Mouse (Mus musculus) kidney, embryonic 15.5 days (tissue): Measurements from ENCODE around the gene Lhfpl3. TPM values are rescaled to one million over a fixed set of nuclear protein-coding genes. Genes with fewer than 3 reads are reported as not detected.
"Not testable (repeated sequence)": the region's sequence is repeated elsewhere in the genome, so short reads cannot be mapped to it uniquely, and the experiment has no call there.

Experiments
- ATAC-seq: fragments of 200-750 bp; cut with Nextera tagmentation; replicated peaks from 2 replicates; pipeline ENCODE4 v1.8.0; 2017; ENCODE audit warnings: moderate TSS enrichment; ENCODE audit not compliant: low FRiP score
- H3K27ac ChIP-seq: fragments of 300-500 bp; sonication (generic); 2 replicates; pipeline ENCODE4 v1.5.1; 2015; ENCODE audit warnings: mild to moderate bottlenecking, inconsistent platforms
- H3K27me3 ChIP-seq: fragments of 300-500 bp; sonication (generic); 2 replicates; pipeline ENCODE4 v1.6.1; 2015; ENCODE audit warnings: inconsistent platforms
- H3K36me3 ChIP-seq: fragments of 300-500 bp; sonication (generic); 2 replicates; pipeline ENCODE4 v1.6.1; 2015; ENCODE audit warnings: inconsistent platforms
- H3K4me1 ChIP-seq: fragments of 300-500 bp; sonication (generic); 2 replicates; pipeline ENCODE4 v1.6.1; 2015; ENCODE audit warnings: inconsistent platforms
- H3K4me2 ChIP-seq: fragments of 300-500 bp; sonication (generic); 2 replicates; pipeline ENCODE4 v1.6.1; 2015; ENCODE audit warnings: moderate library complexity, mild to moderate bottlenecking, inconsistent platforms
- H3K4me3 ChIP-seq: fragments of 300-500 bp; sonication (generic); replicated peaks from 2 replicates; pipeline ENCODE4 v1.5.1; 2015; ENCODE audit warnings: mild to moderate bottlenecking, inconsistent platforms
- H3K9ac ChIP-seq: fragments of 300-500 bp; sonication (generic); 2 replicates; pipeline ENCODE4 v1.6.1; 2015; ENCODE audit warnings: mild to moderate bottlenecking, inconsistent platforms
- H3K9me3 ChIP-seq: fragments of 300-500 bp; sonication (generic); replicated peaks from 2 replicates; pipeline ENCODE4 v1.6.1; 2016; ENCODE audit warnings: inconsistent platforms
- WGBS: fragments of 180-500 bp; shearing (Covaris S2); methylation state at CpG from one replicate; pipeline ENCODE4 v1.1.7; 2015; ENCODE audit warnings: mixed read lengths; 5-methylcytosine and 5-hydroxymethylcytosine counted together
- polyA plus RNA-seq: library from polyadenylated mRNA; unstranded; fragments of >200 nt; fragmentation: Nextera tagmentation; extraction: Ambion mirVana; gene quantifications from 2 replicates; pipeline ENCODE4 v1.2.1, GENCODE M21; 2015

Lhfpl3 gene
- polyA plus RNA-seq: 0.30 and 0.40 TPM in 2 replicates

GRCm38 (mm10) chr5:22745885-22746532 lies at the start of gene Lhfpl3:
Lhfpl3 (plus strand) TSS chr5:22746059.
- Histone ChIP-seq H3K4me2 (peak within 1 kb of the TSS; percentile 95), H3K9me3 (no peaks in the 10 kb centered on the region), H3K4me1 (peaks cover 19% of the 10 kb centered on the region), H3K27ac (no peak within 1 kb of the TSS), H3K4me3 (peak within 1 kb of the TSS; percentile 51), H3K27me3 (peaks cover 55% of the 10 kb centered on the region), H3K36me3 (no peaks in the 10 kb centered on the region), H3K9ac (peak within 1 kb of the TSS; percentile 29)
- peak; percentile 93 for ATAC-seq
- under 1% methylated on average over 46 of the region's 53 CpGs for WGBS

- WGBS: 90% methylated on average over 4 of the region's 4 CpGs
- not testable (repeated sequence) for H3K27me3 ChIP-seq, H3K36me3 ChIP-seq, H3K4me2 ChIP-seq, H3K4me3 ChIP-seq, H3K27ac ChIP-seq, H3K9me3 ChIP-seq, H3K9ac ChIP-seq, H3K4me1 ChIP-seq, ATAC-seq
Observed at GRCm38 (mm10) chr5:22706271-22706670, 39.6 kb upstream of the Lhfpl3 start.

GRCm38 (mm10) chr5:22745529-22745884 lies 352 bp upstream of the Lhfpl3 start:
- Histone ChIP-seq H3K27ac (no peak overlapping the region), H3K27me3 (peaks cover 54% of the 10 kb centered on the region), H3K9ac (peak overlapping the region; percentile 29), H3K4me3 (peak overlapping the region; percentile 51), H3K36me3 (no peaks in the 10 kb centered on the region), H3K4me1 (peaks cover 19% of the 10 kb centered on the region), H3K4me2 (peak overlapping the region; percentile 95), H3K9me3 (no peaks in the 10 kb centered on the region)
- no peak for ATAC-seq
- 2% methylated on average over 10 of the region's 10 CpGs for WGBS

GRCm38 (mm10) chr5:22746533-22747021 lies 718 bp downstream of the Lhfpl3 start:
- H3K4me2 ChIP-seq: peak overlapping the region; percentile 95
- 2% methylated on average over 20 of the region's 20 CpGs for WGBS
- H3K4me1 ChIP-seq: peaks cover 19% of the 10 kb centered on the region
- peak overlapping the region; percentile 29 for H3K9ac ChIP-seq
- peak; percentile 59; the same call in 1 of the 2 replicates for ATAC-seq
- peaks cover 55% of the 10 kb centered on the region for H3K27me3 ChIP-seq
- no peak overlapping the region for H3K27ac ChIP-seq
- H3K4me3 ChIP-seq: peak overlapping the region; percentile 51
- H3K36me3 ChIP-seq: no peaks in the 10 kb centered on the region
- H3K9me3 ChIP-seq: no peaks in the 10 kb centered on the region

- Histone ChIP-seq H3K9me3 (no peaks in the 10 kb centered on the region), H3K4me3 (peak overlapping the region; percentile 51), H3K27ac (no peak overlapping the region), H3K4me2 (peak overlapping the region; percentile 95), H3K9ac (no peak overlapping the region), H3K36me3 (no peaks in the 10 kb centered on the region), H3K27me3 (peaks cover 55% of the 10 kb centered on the region), H3K4me1 (peaks cover 19% of the 10 kb centered on the region)
- ATAC-seq: no peak
- 3% methylated on average over 7 of the region's 7 CpGs for WGBS
Observed at GRCm38 (mm10) chr5:22747305-22747704, 1.4 kb downstream of the Lhfpl3 start.

- ATAC-seq: no peak
- Histone ChIP-seq H3K4me2 (no peak overlapping the region), H3K9ac (no peak overlapping the region), H3K9me3 (no peaks in the 10 kb centered on the region), H3K27me3 (no peaks in the 10 kb centered on the region), H3K36me3 (no peaks in the 10 kb centered on the region), H3K4me3 (no peak overlapping the region), H3K4me1 (no peaks in the 10 kb centered on the region), H3K27ac (no peak overlapping the region)
- 45% methylated on average over 3 of the region's 3 CpGs for WGBS
Observed at GRCm38 (mm10) chr5:22757261-22757660, 11.4 kb downstream of the Lhfpl3 start.

- Histone ChIP-seq H3K27me3 (no peaks in the 10 kb centered on the region), H3K4me3 (no peak overlapping the region), H3K9ac (no peak overlapping the region), H3K9me3 (no peaks in the 10 kb centered on the region), H3K36me3 (no peaks in the 10 kb centered on the region), H3K4me2 (no peak overlapping the region), H3K27ac (no peak overlapping the region), H3K4me1 (no peaks in the 10 kb centered on the region)
- 51% methylated on average over 1 of the region's 1 CpGs for WGBS
- no peak for ATAC-seq
Observed at GRCm38 (mm10) chr5:22770726-22771125, 24.9 kb downstream of the Lhfpl3 start.

- Histone ChIP-seq H3K27ac (no peak overlapping the region), H3K9me3 (no peaks in the 10 kb centered on the region), H3K4me1 (no peaks in the 10 kb centered on the region), H3K36me3 (no peaks in the 10 kb centered on the region), H3K27me3 (no peaks in the 10 kb centered on the region), H3K4me3 (no peak overlapping the region), H3K9ac (no peak overlapping the region), H3K4me2 (no peak overlapping the region)
- 71% methylated on average over 1 of the region's 1 CpGs for WGBS
- ATAC-seq: no peak
Observed at GRCm38 (mm10) chr5:22795361-22795760, 49.5 kb downstream of the Lhfpl3 start.

GRCm38 (mm10) chr5:22813426-22813825 lies 67.6 kb downstream of the Lhfpl3 start:
- 38% methylated on average over 4 of the region's 4 CpGs for WGBS
- Histone ChIP-seq H3K9ac (no peak overlapping the region), H3K4me2 (no peak overlapping the region), H3K27me3 (no peaks in the 10 kb centered on the region), H3K27ac (no peak overlapping the region), H3K4me3 (no peak overlapping the region), H3K36me3 (no peaks in the 10 kb centered on the region), H3K4me1 (no peaks in the 10 kb centered on the region), H3K9me3 (no peaks in the 10 kb centered on the region)
- no peak for ATAC-seq

GRCm38 (mm10) chr5:22829822-22830450 lies 84.1 kb downstream of the Lhfpl3 start:
- no peaks in the 10 kb centered on the region for H3K9me3 ChIP-seq
- H3K4me2 ChIP-seq: no peak overlapping the region
- no peak overlapping the region for H3K4me3 ChIP-seq
- H3K4me1 ChIP-seq: no peaks in the 10 kb centered on the region
- ATAC-seq: no peak
- H3K9ac ChIP-seq: no peak overlapping the region
- no peak overlapping the region for H3K27ac ChIP-seq
- H3K27me3 ChIP-seq: no peaks in the 10 kb centered on the region
- WGBS: 85% methylated on average over 3 of the region's 3 CpGs
- H3K36me3 ChIP-seq: no peaks in the 10 kb centered on the region

- 61% methylated on average over 14 of the region's 14 CpGs for WGBS
- Histone ChIP-seq H3K4me3 (no peak overlapping the region), H3K4me1 (no peaks in the 10 kb centered on the region), H3K36me3 (no peaks in the 10 kb centered on the region), H3K4me2 (0 out of 2 replicates have a peak overlapping the region, but pooled peaks have one; percentile 9), H3K27me3 (no peaks in the 10 kb centered on the region), H3K9ac (no peak overlapping the region), H3K27ac (no peak overlapping the region), H3K9me3 (no peaks in the 10 kb centered on the region)
- no peak for ATAC-seq
Observed at GRCm38 (mm10) chr5:22851572-22851971, 105.7 kb downstream of the Lhfpl3 start.

GRCm38 (mm10) chr5:22853503-22853902 lies 107.6 kb downstream of the Lhfpl3 start:
- Histone ChIP-seq H3K9ac (no peak overlapping the region), H3K36me3 (no peaks in the 10 kb centered on the region), H3K9me3 (no peaks in the 10 kb centered on the region), H3K4me3 (no peak overlapping the region), H3K27me3 (no peaks in the 10 kb centered on the region), H3K4me1 (no peaks in the 10 kb centered on the region), H3K27ac (no peak overlapping the region), H3K4me2 (no peak overlapping the region)
- ATAC-seq: no peak
- 88% methylated on average over 2 of the region's 2 CpGs for WGBS
